Mouse (Mus musculus): Measurements from ENCODE around the gene Capn11.

GRCm38 (mm10) chr17:45597787-45598186 is 61.3 kb downstream of the Capn11 start:
- TF ChIP-seq CTCF (IDR thresholded peaks at IDR 0.05; ENCODE audit: control insufficient read depth, insufficient read depth, insufficient replicate concordance, low read depth, low read length): no peak
- no peak for TF ChIP-seq POLR2A (IDR thresholded peaks at IDR 0.05; ENCODE audit: control insufficient read depth, low read depth, low read length)
